In the genomic region with DNA sequence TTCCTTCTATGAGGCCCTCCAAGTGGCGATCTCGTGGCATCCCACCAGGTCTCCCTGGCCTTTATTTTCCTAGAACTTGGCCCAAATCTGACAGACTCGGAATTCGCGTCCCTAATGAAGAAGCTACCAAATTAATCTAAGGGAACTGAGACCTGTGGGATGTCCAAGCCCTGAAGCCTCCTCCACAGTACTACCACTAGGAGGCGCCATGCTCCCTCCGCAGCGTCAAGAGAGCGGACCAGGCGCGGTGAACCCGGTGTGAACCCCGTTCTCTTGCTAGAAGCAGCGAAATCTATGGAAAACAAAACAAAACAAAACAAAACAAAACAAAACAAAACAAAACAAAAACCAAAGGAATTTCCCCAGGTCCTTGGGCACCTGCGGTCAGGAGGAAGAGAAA, we compare ENCODE assay signal across 9 mouse cellular contexts. TPM values are rescaled to one million over a fixed set of nuclear protein-coding genes. Genes with fewer than 3 reads are reported as not detected.
DNase-seq lines count a peak whose midpoint lies in the region; ATAC-seq and TF ChIP-seq lines count a peak whose summit lies in the region.
"Had no signal": no experiment of that assay in that cellular context is flagged by ENCODE, and none has a peak within 500 bp of the region (broad histone marks: within the 10 kb centered on the region; RNA-seq: fewer than 3 reads in every experiment).

No protein-coding gene starts in this region.

- H3K27ac ChIP-seq in left cerebral cortex, adult 2 months, result no peak overlapping the region
- no peak overlapping the region for H3K27ac ChIP-seq in liver, postnatal 0 days (ENCODE audit: low read depth)
- H3K27ac ChIP-seq: neural tube, embryonic 13.5 days had no signal

- peak in 1 of 2 experiments; percentile 32 for DNase-seq in left cerebral cortex, adult 2 months (ENCODE audit: extremely low spot score in 1 of 2, low spot score in 2 of 2)
- no peak for DNase-seq in left cerebral cortex, adult 8-10 months (ENCODE audit: low spot score in 2 of 2)
- peak; percentile 68 for DNase-seq in adrenal gland, adult 2 months
- DNase-seq in embryo, embryonic 9.5 days (ENCODE audit: extremely low spot score), result peak; percentile 63
- peak; percentile 75 for DNase-seq in heart, postnatal 4 days
- DNase-seq in liver, postnatal 0 days, result peak; percentile 87
- DNase-seq in ovary, postnatal 36 days (ENCODE audit: low spot score), result peak; percentile 65
- peak; percentile 38 to 64 for DNase-seq in urinary bladder, postnatal 36 days (ENCODE audit: low spot score in 2 of 2)

- no peak overlapping the region; the same call in 1 of the 2 replicates for H3K9ac ChIP-seq in liver, postnatal 0 days (replicated peaks)
- H3K9ac ChIP-seq: neural tube, embryonic 13.5 days had no signal

- TF ChIP-seq EP300 in liver, postnatal 0 days (IDR thresholded peaks at IDR 0.05; ENCODE audit: low read depth), result no peak

- 3% methylated on average over 15 of the region's 15 CpGs for WGBS in liver, postnatal 0 days (ENCODE audit: insufficient replicate concordance)

- no peaks in the 10 kb centered on the region for H3K27me3 ChIP-seq in liver, postnatal 0 days (ENCODE audit: insufficient read depth, low read length)

- TF ChIP-seq CTCF in left cerebral cortex, adult 2 months (IDR thresholded peaks at IDR 0.05), result peak; percentile 70
- TF ChIP-seq CTCF in liver, postnatal 0 days (IDR thresholded peaks at IDR 0.05; ENCODE audit: low read depth), result peak; percentile 99

- H3K4me3 ChIP-seq in left cerebral cortex, adult 2 months, result no peak overlapping the region
- no peak overlapping the region for H3K4me3 ChIP-seq in liver, postnatal 0 days (ENCODE audit: low read depth, low read length)
- H3K4me3 ChIP-seq: neural tube, embryonic 13.5 days had no signal

- H3K4me2 ChIP-seq in liver, postnatal 0 days (ENCODE audit: low read depth, low read length), result peak overlapping the region; percentile 64
- H3K4me2 ChIP-seq: neural tube, embryonic 13.5 days had no signal

- H3K4me1 ChIP-seq in liver, postnatal 0 days (ENCODE audit: insufficient read depth), result peaks cover 14% of the 10 kb centered on the region

- intact Hi-C loops in left cerebral cortex, adult 2 months (cut with DNase I), result loop anchor here (1.0 kb wide), 1 partner anchor 29 kb away; no protein-coding TSS in a partner anchor

- no peaks in the 10 kb centered on the region for H3K9me3 ChIP-seq in liver, postnatal 0 days (ENCODE audit: low read length)
- H3K9me3 ChIP-seq: neural tube, embryonic 13.5 days had no signal

- ATAC-seq in liver, postnatal 0 days, result peak; percentile 51

- no peaks in the 10 kb centered on the region for H3K36me3 ChIP-seq in liver, postnatal 0 days (replicated peaks; ENCODE audit: insufficient read depth, low read length)
- H3K36me3 ChIP-seq: neural tube, embryonic 13.5 days had no signal

RNA-seq across cellular contexts. Expression of gene Gtf3c5, which starts 9.3 kb away (rescaled TPM):
- total RNA-seq in left cerebral cortex, adult 2 months (2021), result 10 to 100 TPM; 18.3 TPM
- 10 to 100 TPM; 18.0 to 19.4 (median 19.2) TPM for total RNA-seq in left cerebral cortex, adult 8-10 months (2022)
- total RNA-seq in adrenal gland, adult 2 months (2021), result 10 to 100 TPM; 15.4 to 21.6 TPM
- polyA plus RNA-seq in adrenal gland, adult 2 months (2012; rRNA removed), result 14.8 and 16.0 TPM in 2 replicates
- 10 to 100 TPM; 17.8 to 18.3 TPM for total RNA-seq in heart, postnatal 4 days (2021)
- 4.5 and 5.8 TPM in 2 replicates for polyA plus RNA-seq in liver, postnatal 0 days (2015; fragmentation: Nextera tagmentation; extraction: Ambion mirVana)

RNA-seq across cellular contexts. Expression of gene Gfi1b, which starts 29.0 kb away (rescaled TPM):
- total RNA-seq in left cerebral cortex, adult 2 months (2021), result not detected
- total RNA-seq in left cerebral cortex, adult 8-10 months (2022), result not detected
- total RNA-seq in adrenal gland, adult 2 months (2021), result not detected
- 0.15 and 0.22 TPM in 2 replicates for polyA plus RNA-seq in adrenal gland, adult 2 months (2012; rRNA removed)
- not detected for total RNA-seq in heart, postnatal 4 days (2021)
- 48.9 and 52.2 TPM in 2 replicates for polyA plus RNA-seq in liver, postnatal 0 days (2015; fragmentation: Nextera tagmentation; extraction: Ambion mirVana)

RNA-seq across cellular contexts. Expression of gene Cel, which starts 29.6 kb away (rescaled TPM):
- total RNA-seq in left cerebral cortex, adult 2 months (2021), result not detected
- total RNA-seq in left cerebral cortex, adult 8-10 months (2022), result not detected
- total RNA-seq in adrenal gland, adult 2 months (2021), result under 1 TPM in 1 of 2 experiments, not detected in 1; 0.14 TPM
- 0.06 TPM in 1 of 2 replicates, not detected in the other for polyA plus RNA-seq in adrenal gland, adult 2 months (2012; rRNA removed)
- not detected for total RNA-seq in heart, postnatal 4 days (2021)
- polyA plus RNA-seq in liver, postnatal 0 days (2015; fragmentation: Nextera tagmentation; extraction: Ambion mirVana), result 4.7 TPM in 1 of 2 replicates, not detected in the other
- polyA plus RNA-seq: neural tube, embryonic 13.5 days had no signal

RNA-seq across cellular contexts. Expression of gene Tsc1, which starts 48.2 kb away (rescaled TPM):
- 10 to 100 TPM; 53.8 to 57.2 TPM for total RNA-seq in left cerebral cortex, adult 2 months (2021)
- total RNA-seq in left cerebral cortex, adult 8-10 months (2022), result 10 to 100 TPM; 54.1 to 61.6 (median 57.4) TPM
- total RNA-seq in adrenal gland, adult 2 months (2021), result 10 to 100 TPM; 17.8 to 19.3 TPM
- polyA plus RNA-seq in adrenal gland, adult 2 months (2012; rRNA removed), result 7.8 and 8.3 TPM in 2 replicates
- 10 to 100 TPM; 16.4 to 17.5 TPM for total RNA-seq in heart, postnatal 4 days (2021)
- polyA plus RNA-seq in liver, postnatal 0 days (2015; fragmentation: Nextera tagmentation; extraction: Ambion mirVana), result 3.7 TPM in 2 replicates

Comparison
In these comparisons a context has a peak if more than half of its experiments do, and no peak if none do; other contexts are left out.
1. DNase-seq: peak in adrenal gland, adult 2 months (single experiment), embryo, embryonic 9.5 days (single experiment), heart, postnatal 4 days (single experiment), liver, postnatal 0 days (single experiment), ovary, postnatal 36 days (single experiment) and urinary bladder, postnatal 36 days (2 of 2); none in left cerebral cortex, adult 8-10 months (0 of 2).